Mouse (Mus musculus) embryonic facial prominence, embryonic 10.5 days (tissue): ENCODE data around the gene Amtn. TPM values are rescaled to one million over a fixed set of nuclear protein-coding genes. Genes with fewer than 3 reads are reported as not detected.

Source experiments
- polyA plus RNA-seq: library from polyadenylated mRNA; unstranded; fragments of >200 nt; fragmentation: Nextera tagmentation; extraction: Ambion mirVana; gene quantifications from 2 replicates; pipeline ENCODE4 v1.2.1, GENCODE M21; 2016

Amtn gene
- polyA plus RNA-seq, 1 experiment from 2014 or later: not detected

Other genes with a start within 250 kb of the Amtn start
- gene Gm11115, start 222.0 kb upstream of the Amtn start, polyA plus RNA-seq: not detected in 2 replicates
- not detected in 2 replicates for gene Gm7714, start 107.2 kb upstream of the Amtn start, polyA plus RNA-seq
- not detected in 2 replicates for gene Prol1, start 58.8 kb upstream of the Amtn start, polyA plus RNA-seq
- not detected in 2 replicates for gene Ambn, start 79.9 kb downstream of the Amtn start, polyA plus RNA-seq
- not detected in 2 replicates for gene Enam, start 111.9 kb downstream of the Amtn start, polyA plus RNA-seq
- 0.14 TPM in 1 of 2 replicates, not detected in the other for gene Jchain, start 151.8 kb downstream of the Amtn start, polyA plus RNA-seq
- 87.5 and 88.2 TPM in 2 replicates for gene Utp3, start 178.4 kb downstream of the Amtn start, polyA plus RNA-seq
- 28.1 and 28.3 TPM in 2 replicates for gene Rufy3, start 188.9 kb downstream of the Amtn start, polyA plus RNA-seq